In genomic region chr19:60955712-60956111, GRCm38 (mm10) we compare ENCODE assay signal across 14 mouse cellular contexts.
"Had no signal": no experiment of that assay in that cellular context is flagged by ENCODE, and none has a peak within 500 bp of the region (broad histone marks: within the 10 kb centered on the region; RNA-seq: fewer than 3 reads in every experiment).

No protein-coding gene starts in this region.

- H3K36me3 ChIP-seq: lung, embryonic 15.5 days; midbrain, embryonic 10.5 days; midbrain, embryonic 12.5 days; neural tube, embryonic 13.5 days; neural tube, embryonic 15.5 days; stomach, embryonic 15.5 days had no signal

- H3K27ac ChIP-seq: lung, embryonic 15.5 days; midbrain, embryonic 10.5 days; midbrain, embryonic 12.5 days; neural tube, embryonic 13.5 days; neural tube, embryonic 15.5 days; stomach, embryonic 15.5 days; stomach, postnatal 0 days had no signal

- DNase-seq: midbrain, embryonic 14.5 days; retina, postnatal 1 day; right cerebral cortex, adult 18-20 months; thymus, adult 2 months; thymus, postnatal 25 days; thymus, postnatal 4 days had no signal

- H3K9ac ChIP-seq: lung, embryonic 15.5 days; midbrain, embryonic 12.5 days; neural tube, embryonic 13.5 days; neural tube, embryonic 15.5 days; stomach, embryonic 15.5 days had no signal

- H3K9me3 ChIP-seq: lung, embryonic 15.5 days; midbrain, embryonic 10.5 days; midbrain, embryonic 12.5 days; neural tube, embryonic 13.5 days; neural tube, embryonic 15.5 days; stomach, embryonic 15.5 days had no signal

- H3K4me1 ChIP-seq: midbrain, embryonic 10.5 days; midbrain, embryonic 12.5 days; neural tube, embryonic 13.5 days; neural tube, embryonic 15.5 days; stomach, embryonic 15.5 days had no signal

- H3K4me3 ChIP-seq: lung, embryonic 15.5 days; midbrain, embryonic 10.5 days; midbrain, embryonic 12.5 days; myocyte; neural tube, embryonic 13.5 days; neural tube, embryonic 15.5 days; stomach, embryonic 15.5 days had no signal

- H3K27me3 ChIP-seq: lung, embryonic 15.5 days; midbrain, embryonic 12.5 days; neural tube, embryonic 13.5 days; neural tube, embryonic 15.5 days; stomach, embryonic 15.5 days had no signal
